Mouse (Mus musculus) inflammation-experienced regulatory T-cells, adult 16 weeks (primary cell): Measurements from ENCODE around the gene Cd3d. TPM values are rescaled to one million over a fixed set of nuclear protein-coding genes. Genes with fewer than 3 reads are reported as not detected.

ENCODE experiments used
- polyA plus RNA-seq: library from polyadenylated mRNA; unstranded; fragments of 100-300 nt; shearing (Covaris generic); gene quantifications from one replicate; pipeline ENCODE4 v1.2.1, GENCODE M21; 2017

Gene Cd3d
- polyA plus RNA-seq, result 967 TPM

DNA sequence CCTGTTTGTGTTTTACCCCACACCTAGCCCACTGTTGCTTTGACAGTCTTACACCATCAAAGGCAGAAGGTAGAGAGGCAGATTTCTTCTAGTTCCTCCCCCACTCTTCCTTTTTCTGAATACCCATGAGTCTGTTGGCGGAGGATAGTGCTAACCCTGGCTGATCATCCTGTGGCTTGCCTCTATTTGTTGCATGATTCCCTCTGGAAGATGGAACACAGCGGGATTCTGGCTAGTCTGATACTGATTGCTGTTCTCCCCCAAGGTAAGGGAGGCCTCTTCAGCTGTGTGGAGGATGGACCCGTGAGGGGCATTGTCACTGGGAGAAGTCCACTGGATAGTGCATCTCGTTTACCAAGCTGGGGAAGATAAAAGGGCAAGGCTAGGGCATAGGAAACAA lies at the start of gene Cd3d:
Gene Cd3d, plus strand, starts transcription at position 111 of the 400 bp plus-strand sequence.

DNA sequence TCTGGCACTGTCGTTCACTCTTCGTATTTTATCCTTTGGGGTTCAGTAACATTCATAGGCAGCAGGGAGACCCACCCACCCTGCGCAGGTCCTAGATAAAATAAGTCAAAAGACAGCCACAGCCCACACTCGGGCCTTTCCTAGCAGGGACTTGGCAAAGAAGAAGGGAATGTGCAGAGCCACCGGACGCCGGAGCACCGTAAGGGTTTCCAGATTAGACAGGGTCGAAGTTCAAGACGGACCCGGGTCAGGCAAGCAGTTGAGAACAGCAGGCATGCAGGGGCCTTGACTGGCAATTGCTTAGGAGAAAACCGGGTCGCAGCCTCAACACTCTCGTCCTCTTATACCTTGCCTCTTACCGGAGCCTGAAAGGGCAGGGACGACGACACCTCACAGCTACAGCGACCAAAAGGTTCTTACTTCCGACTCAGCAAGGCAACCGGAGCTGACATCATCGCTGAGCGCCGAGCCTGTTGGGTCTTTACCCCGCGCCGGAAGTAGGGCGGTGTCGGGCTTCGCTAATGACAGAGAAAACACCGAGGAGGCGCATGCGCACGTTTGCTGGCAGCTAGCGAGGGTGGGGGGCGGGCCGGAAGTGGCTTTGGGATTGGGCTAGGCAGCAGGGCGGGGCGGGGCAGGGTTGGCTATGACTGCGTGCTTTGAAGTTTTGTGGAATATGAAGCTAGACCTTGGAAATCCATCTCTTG lies 16.3 kb upstream of the Cd3d start, which contains the start of gene Ube4a:
Gene Ube4a, minus strand, starts transcription at position 475 of the 707 bp plus-strand sequence.

GRCm38 (mm10) chr9:44980242-44980641 lies 1.3 kb upstream of the Cd3d start, which contains the start of gene Cd3g:
Gene Cd3g, minus strand, starts transcription at chr9:44980431.

DNA sequence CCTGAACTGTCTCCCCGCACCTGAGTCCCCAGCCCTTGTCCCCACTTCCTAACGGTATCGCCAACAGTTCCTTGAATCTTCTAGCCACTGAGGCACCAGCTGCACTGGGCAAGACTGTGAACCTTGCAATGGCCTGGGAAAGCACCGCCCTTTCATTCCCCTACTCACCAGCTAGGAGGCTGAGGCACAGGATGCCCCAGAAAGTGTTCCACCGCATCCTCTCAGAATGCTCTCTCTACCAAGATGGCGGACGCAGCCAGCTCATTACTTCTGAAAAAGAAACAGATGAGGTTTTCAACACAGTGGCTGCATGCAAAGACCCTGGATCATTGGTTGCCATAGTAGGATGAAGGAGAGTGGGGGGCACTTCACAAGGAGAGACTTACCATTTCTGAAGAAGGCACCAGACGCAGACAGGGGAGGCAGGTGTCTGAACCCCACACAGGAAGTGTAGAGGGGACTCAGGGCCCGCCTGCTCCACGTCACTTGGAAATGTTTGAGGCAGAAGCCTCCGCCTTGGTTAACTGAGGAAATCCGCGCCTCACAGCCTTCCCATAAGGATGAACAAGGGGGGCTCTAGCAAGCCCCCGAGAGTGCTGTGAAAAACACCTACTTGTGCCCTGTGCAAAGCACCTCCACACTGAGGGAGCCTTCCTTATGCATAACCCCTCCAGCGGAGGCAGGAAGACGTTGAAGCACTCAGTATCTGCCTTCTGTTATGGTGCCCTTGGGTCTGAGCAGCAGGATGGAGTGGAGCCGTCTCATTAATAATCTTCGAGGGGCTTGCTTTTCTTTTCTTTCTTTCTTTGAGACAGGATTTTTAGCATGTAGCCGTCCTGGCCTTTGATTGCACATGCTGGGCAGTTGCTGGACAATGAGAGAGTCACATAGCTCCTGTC lies 27.8 kb downstream of the Cd3d start, which contains the start of gene Cd3e:
Gene Cd3e, minus strand, starts transcription at position 448 of the 899 bp plus-strand sequence.

Other genes with a start within 250 kb of the Cd3d start
- gene Phldb1, start 246.6 kb upstream of the Cd3d start, polyA plus RNA-seq, result 1.4 TPM
- 157 TPM for gene Arcn1, start 213.9 kb upstream of the Cd3d start, polyA plus RNA-seq
- gene Ift46, start 213.9 kb upstream of the Cd3d start, polyA plus RNA-seq, result 43.3 TPM
- not detected for gene Tmem25, start 182.5 kb upstream of the Cd3d start, polyA plus RNA-seq
- not detected for gene Ttc36, start 178.7 kb upstream of the Cd3d start, polyA plus RNA-seq
- 40.8 TPM for gene Kmt2a, start 100.5 kb upstream of the Cd3d start, polyA plus RNA-seq
- gene Atp5l, start 61.0 kb upstream of the Cd3d start, polyA plus RNA-seq, result 307 TPM
- gene Ube4a, start 16.2 kb upstream of the Cd3d start, polyA plus RNA-seq, result 52.2 TPM
- gene Cd3g, start 1.4 kb upstream of the Cd3d start, polyA plus RNA-seq, result 1,480 TPM
- 1,516 TPM for gene Cd3e, start 27.8 kb downstream of the Cd3d start, polyA plus RNA-seq
- gene Mpzl2, start 58.0 kb downstream of the Cd3d start, polyA plus RNA-seq, result 0.23 TPM
- gene Mpzl3, start 73.4 kb downstream of the Cd3d start, polyA plus RNA-seq, result 18.6 TPM
- 4.9 TPM for gene Jaml, start 97.4 kb downstream of the Cd3d start, polyA plus RNA-seq
- not detected for gene Scn2b, start 136.0 kb downstream of the Cd3d start, polyA plus RNA-seq
- gene Scn4b, start 156.6 kb downstream of the Cd3d start, polyA plus RNA-seq, result 0.11 TPM
- 1.3 TPM for gene BC049352, start 200.2 kb downstream of the Cd3d start, polyA plus RNA-seq
- not detected for gene Tmprss4, start 222.3 kb downstream of the Cd3d start, polyA plus RNA-seq